Mouse (Mus musculus) lung, adult 2 months (tissue): ENCODE measurements at regions not wholly inside any gene's neighbourhood (a gene's known extent, or its start where the extent isn't known, plus 50 kb on each side); places are given as distances from the start of the nearest gene placed in this dataset.

Source experiments
- DNase-seq: peaks from one replicate; pipeline ENCODE4 v3.0.0; 2022
- H3K4me1 ChIP-seq: fragments of 200-500 bp; 2 replicates; pipeline ENCODE4 v1.6.1; 2011; ENCODE audit warnings: low read length; ENCODE audit not compliant: control insufficient read depth, insufficient read depth
- H3K4me3 ChIP-seq: fragments of 200-500 bp; replicated peaks from 2 replicates; pipeline ENCODE3; 2011; ENCODE audit warnings: low read depth, mild to moderate bottlenecking, control low read depth, low read length; ENCODE audit errors: extremely low read depth
- CTCF ChIP-seq: fragments of 200-500 bp; IDR thresholded peaks from 2 replicates; pipeline ENCODE4 v1.5.1; 2011; ENCODE audit warnings: mild to moderate bottlenecking, low read length, control low read depth; ENCODE audit not compliant: insufficient read depth
- POLR2A ChIP-seq: fragments of 200-500 bp; IDR thresholded peaks from 2 replicates; pipeline ENCODE4 v1.6.1; 2011; ENCODE audit warnings: low read depth, mild to moderate bottlenecking, control low read depth, low read length, borderline replicate concordance; ENCODE audit errors: extremely low read depth
- WGBS: fragments of 180-500 bp; shearing (Covaris S2); methylation state at CpG from one replicate; pipeline ENCODE4 v1.1.7; 2018; 5-methylcytosine and 5-hydroxymethylcytosine counted together

- no peak for DNase-seq
- 69% methylated on average over 4 of the region's 4 CpGs for WGBS
- Histone ChIP-seq H3K4me1 (peaks cover 5% of the 10 kb centered on the region; the same call in 1 of the 2 replicates), H3K4me3 (no peak overlapping the region)
- no peak for TF ChIP-seq CTCF
- no peak for TF ChIP-seq POLR2A
Measured at GRCm38 (mm10) chr7:113149966-113150470, 57.2 kb upstream of the Arntl start.

DNA sequence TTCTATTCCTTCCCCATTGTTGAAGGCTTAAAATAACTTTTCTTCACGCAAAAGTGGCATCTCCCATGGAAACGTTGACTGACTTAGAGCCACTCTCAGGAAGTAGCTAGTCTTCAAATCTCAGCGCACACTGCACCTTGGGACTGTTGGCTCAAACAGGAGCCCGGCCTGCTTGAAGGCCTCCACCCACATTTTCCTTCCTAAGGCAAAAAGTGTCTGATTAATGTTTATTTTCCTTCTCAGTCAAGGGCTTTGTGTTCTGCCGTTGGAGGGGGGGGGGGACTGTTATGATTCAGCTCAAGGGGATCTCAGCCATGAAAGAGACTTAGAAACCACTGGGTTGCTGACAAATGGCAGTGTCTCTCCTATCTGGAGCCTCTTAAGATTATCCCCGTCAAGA, 56.5 kb upstream of the Arntl start:
- Histone ChIP-seq H3K4me3 (no peak overlapping the region), H3K4me1 (peaks cover 5% of the 10 kb centered on the region; the same call in 1 of the 2 replicates)
- 13% methylated on average over 6 of the region's 6 CpGs for WGBS
- TF ChIP-seq POLR2A (no peak), CTCF (no peak)
- DNase-seq, result no peak

DNA sequence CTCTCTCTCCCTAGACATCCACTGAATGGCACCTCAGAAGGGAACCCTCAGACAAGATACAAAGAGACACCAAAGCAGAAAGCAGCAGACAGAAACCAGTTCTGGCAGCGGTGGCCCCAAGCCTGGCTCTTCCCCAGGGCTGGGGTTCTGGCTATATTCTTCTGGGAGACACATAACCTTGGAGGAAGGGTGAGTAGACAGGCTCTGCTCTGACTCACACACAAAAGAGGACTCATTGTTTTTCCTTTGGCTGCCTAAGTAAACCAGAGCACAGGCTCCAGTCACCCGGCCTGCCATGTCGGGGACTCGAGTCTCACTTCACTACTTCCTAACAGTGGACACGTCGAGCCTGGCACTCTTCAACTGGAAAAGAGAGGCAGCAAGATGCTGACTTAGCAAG, 55.8 kb upstream of the Arntl start:
- TF ChIP-seq POLR2A, result no peak
- TF ChIP-seq CTCF, result no peak
- Histone ChIP-seq H3K4me1 (peaks cover 5% of the 10 kb centered on the region; the same call in 1 of the 2 replicates), H3K4me3 (no peak overlapping the region)
- no peak for DNase-seq
- WGBS, result 15% methylated on average over 6 of the region's 6 CpGs

DNA sequence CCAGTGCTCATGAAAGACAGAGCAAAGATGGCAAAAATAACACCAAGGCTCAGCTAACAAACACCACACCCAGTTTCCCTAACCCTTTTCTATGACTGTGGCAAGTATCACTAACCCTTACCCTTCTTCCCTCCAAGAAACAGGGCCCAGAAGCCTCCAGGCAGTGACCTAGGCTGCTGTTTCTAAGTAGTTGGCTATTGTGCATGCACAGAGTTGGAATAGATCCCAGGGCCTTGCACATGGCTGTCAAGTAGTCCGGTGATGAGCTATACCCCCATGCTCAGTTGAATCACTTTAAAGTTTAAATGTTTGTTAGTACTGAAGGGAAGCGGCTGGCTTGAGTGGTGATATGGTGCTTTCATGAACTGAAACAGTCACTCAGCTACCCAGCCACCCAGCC, 53.9 kb upstream of the Arntl start:
- no peak for DNase-seq
- Histone ChIP-seq H3K4me1 (peaks cover 11% of the 10 kb centered on the region), H3K4me3 (no peak overlapping the region)
- 80% methylated on average over 2 of the region's 2 CpGs for WGBS
- no peak for TF ChIP-seq CTCF
- TF ChIP-seq POLR2A, result no peak

DNA sequence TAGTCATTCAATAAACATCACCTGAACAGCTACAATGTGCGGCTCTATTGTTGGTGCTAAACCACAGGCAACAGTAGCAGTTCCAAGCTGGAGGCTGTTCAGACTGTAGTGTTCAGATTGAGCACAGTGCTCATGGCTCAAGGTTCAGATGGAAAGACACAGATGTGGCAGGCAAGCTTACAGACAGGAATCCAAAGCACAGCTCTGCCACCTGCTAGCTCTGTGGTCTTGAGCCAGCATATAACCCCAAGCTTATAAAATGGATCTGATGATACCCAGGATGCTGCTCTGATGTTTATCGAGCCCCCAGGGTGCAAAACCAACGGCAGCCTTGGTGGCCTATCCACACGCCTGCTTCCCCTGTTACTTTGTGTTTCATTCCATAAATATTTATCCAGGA, 53.2 kb upstream of the Arntl start:
- no peak for TF ChIP-seq CTCF
- TF ChIP-seq POLR2A, result no peak
- H3K4me3 ChIP-seq, result no peak overlapping the region
- peaks cover 11% of the 10 kb centered on the region for H3K4me1 ChIP-seq
- DNase-seq, result no peak
- 62% methylated on average over 4 of the region's 4 CpGs for WGBS

- no peak for DNase-seq
- WGBS, result 67% methylated on average over 5 of the region's 5 CpGs
- no peak overlapping the region for H3K4me3 ChIP-seq
- TF ChIP-seq CTCF (no peak), POLR2A (no peak)
- H3K4me1 ChIP-seq, result peaks cover 10% of the 10 kb centered on the region
Measured at GRCm38 (mm10) chr7:113156366-113156765, 50.9 kb upstream of the Arntl start.

- no peak for DNase-seq
Measured at GRCm38 (mm10) chr7:113156861-113157747, 50.2 kb upstream of the Arntl start.

More at GRCm38 (mm10) chr7:113156861-113157747, 50.2 kb upstream of the Arntl start:
- H3K4me3 ChIP-seq, result no peak overlapping the region
- 50% methylated on average over 12 of the region's 12 CpGs for WGBS
- no peak for TF ChIP-seq CTCF
- H3K4me1 ChIP-seq, result peaks cover 5% of the 10 kb centered on the region
